Mouse (Mus musculus) ovary, postnatal 36 days (tissue): Measurements from ENCODE around the gene Gmpr2.

Experiments used
- DNase-seq: peaks from one replicate; pipeline ENCODE4 v3.0.0; 2022; ENCODE audit warnings: low spot score, mixed read lengths

Gmpr2 gene

DNA sequence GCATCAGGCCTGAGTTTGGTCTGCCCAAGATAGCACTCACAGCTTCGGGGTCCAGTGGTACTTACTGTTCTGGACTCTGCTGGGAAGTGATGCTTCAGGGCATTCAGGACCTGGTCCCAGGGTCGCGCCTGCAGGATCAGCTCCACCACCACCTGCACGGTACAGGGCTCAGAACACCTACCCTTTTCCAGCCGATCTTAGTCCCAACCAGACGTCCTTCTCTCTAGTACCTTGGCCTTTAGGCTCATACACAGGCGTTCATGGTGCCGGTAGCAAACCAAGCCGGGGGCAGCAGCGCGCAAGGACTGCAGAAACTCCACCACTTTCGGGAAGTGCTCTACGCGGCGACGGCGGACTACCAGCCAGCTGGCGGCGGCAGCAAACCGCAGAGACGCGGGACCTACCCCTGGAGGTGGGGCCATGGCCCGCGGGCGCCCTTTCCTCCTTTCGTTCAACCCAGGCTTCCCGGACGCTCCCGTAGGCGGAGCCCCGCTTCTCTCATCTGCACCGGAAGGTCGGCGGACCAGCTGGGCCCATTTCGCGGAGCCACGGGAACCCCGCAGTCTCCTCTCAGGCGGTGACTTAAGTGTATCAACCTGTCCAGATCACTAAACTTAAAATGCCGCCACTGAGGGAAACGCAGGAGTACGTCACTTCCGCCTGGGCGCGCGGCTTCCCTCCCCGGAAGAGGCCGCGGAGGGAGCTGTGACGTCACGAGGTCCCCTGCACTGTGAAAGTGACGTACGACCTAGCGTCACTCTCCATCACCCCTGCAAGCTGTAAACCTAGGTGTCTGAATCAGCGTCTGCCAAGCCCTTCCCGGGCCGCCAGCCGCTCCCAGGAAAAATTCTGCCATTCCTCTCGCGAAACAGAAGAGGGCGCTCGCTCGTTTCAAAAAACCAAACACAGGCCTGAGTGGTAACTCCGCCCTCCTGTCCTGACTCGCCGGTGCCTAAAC lies 9.7 kb downstream of the Gmpr2 start, which contains the start of gene Tinf2:
Tinf2 (minus strand) TSS at position 661 of the 958 bp plus-strand sequence.
- DNase-seq = peak; percentile 90

DNA sequence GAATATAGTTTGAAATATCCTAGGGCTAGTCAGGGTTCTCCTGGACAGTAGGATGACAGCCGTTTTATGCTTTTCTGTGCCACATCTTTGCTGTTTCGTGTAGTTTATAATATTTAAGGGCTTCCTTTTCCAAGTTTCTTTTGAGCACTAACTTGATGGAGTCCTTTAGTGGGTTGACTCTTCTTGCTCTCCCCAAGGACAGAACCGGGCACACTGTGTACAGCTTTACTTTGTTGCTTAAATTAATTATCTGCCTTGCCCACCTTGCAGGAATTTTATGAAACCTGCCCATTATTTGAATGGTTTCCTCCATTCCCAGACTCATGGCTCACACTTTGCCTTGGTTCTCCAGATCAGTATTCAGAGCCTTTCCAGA lies 10.4 kb downstream of the Gmpr2 start:
- DNase-seq = no peak

DNA sequence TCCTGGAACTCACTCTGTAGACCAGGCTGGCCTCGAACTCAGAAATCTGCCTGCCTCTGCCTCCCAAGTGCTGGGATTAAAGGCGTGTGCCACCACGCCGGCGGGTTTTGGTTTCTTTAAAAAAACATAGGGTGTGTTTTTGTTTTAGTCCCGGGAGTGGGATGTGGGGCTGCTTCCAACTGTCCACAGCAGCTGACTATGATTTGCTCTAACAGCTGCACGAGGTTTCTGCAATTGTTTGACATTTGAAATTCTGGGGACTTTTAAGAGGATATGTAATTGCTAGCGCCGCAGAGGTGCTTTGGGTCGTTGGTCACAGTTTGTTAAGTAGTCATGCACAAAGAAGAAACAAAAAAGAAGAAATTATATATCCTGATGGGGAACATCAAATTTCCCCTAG lies 17.7 kb downstream of the Gmpr2 start:
- no peak for DNase-seq

DNA sequence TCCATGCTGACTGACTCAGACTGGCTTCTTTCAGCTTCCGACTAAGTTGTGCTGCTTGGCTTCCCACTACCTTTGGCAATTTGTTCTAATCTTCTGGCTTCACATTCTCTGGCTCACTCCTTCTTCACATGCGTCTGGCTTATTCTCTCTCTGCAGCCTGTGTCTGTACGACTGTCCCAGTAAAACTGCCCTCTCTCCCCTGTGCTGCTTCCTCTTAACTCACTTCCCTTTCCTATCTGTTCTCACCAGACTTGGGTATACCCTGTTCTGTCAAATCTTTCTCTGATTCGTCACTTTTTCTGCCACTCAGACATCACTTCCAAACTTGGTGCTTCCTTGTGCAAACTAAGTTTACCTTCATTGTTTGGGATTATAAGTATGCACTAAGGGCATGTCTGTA lies 25.5 kb downstream of the Gmpr2 start:
- no peak for DNase-seq

DNA sequence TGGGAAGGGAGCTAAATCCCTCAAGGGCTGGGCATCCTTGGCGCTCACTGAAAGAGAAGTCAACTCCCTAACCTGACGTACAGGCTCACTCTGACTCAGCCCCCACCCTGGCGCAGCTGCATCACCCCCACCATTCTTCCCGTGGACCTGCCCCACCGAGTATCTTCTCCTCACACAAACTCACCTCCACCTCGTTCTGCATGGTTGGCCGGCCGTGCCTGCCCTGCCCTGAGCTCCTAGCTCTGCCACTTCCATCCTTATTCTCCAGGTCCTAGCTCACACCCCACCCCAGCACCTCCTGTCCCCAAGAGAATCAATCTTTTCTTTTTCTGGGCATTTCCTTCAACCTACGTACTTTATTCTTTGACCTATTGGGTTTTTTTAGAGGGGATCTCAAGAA lies 29.4 kb downstream of the Gmpr2 start:
- DNase-seq = no peak

DNA sequence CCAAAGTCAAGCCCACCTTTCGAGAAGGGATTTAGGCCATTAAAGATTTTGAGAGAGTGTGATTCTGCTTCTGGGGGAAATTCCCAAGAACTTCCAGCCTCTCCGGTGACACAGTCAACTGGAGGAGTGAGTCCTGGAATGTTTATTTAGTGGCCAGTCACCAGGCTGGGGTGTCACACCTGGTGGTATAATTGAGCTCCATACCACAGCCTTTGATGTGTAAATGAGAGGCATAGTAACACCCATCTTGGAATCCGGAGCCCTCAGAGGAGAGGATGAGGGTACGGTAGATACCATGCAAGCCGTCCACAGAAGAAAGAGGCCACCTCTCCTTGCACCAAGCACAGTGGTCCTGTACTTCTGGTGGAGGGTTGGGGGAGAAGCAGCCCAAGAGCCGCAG lies 31.0 kb downstream of the Gmpr2 start:
- DNase-seq = no peak

DNA sequence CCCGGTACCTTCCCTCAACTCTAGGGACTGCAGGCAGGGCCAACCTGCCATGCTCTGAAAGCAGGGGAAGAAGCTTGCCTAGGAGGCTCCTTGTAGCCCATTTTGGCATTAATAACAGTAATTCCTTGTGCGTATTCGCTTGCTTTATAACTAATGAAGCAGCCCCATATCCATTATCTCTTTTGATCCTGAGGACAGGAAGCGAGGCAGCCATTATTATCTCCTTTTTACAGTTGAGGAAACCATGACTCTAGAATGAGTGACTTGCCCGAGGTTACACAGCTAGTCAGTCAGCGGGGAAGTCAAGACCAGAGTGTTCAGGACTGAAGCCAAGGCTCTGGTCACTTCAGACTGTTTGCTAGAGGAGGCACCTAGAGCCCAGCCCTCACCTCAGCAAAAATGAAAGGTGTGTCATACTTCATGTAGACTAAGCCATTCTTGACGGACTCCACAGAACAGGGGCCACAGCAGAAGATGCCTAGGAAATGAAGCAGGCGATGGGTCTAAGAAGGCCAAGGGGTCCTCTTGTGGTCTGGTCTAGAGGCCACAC lies 34.4 kb downstream of the Gmpr2 start:
- no peak for DNase-seq

DNA sequence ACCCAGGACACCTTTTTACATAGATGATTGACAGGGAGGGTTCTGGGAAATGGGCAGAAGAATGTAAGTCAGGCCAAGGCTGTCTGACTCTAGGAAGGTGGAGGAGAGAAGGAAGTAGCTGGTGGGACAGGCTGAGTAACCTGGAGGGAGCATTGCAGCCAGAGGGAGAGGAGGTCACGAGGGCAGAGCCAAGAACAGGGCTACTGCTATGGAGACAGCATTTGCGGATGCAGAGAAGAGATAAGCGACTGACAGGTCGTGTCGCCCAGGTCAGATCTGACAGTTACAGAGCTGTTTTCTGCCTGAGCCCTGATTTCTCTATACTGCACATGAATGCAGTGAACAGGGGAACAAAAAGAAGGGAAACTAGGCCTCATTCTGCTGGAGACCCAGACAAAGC lies 35.7 kb downstream of the Gmpr2 start:
- DNase-seq = no peak

DNA sequence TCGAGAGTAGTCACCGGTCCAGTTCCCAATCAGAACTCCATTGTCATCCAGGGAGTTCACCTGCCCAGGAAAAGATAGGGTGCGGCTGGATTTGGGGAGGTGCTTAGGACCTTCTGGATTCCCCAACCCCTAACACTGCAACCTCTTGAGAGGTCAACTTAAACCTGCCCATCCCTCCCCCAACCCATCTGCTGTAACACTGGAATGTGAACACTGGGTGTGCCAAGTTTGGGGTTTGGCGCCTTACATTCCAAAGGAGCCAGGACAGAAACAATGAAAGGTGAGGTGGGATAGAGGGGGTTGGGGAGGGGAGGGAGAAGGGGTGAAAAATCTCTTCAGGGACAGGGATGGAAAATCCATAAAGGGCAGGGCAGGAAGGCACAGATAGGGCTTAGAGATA lies 37.8 kb downstream of the Gmpr2 start:
- DNase-seq = no peak

DNA sequence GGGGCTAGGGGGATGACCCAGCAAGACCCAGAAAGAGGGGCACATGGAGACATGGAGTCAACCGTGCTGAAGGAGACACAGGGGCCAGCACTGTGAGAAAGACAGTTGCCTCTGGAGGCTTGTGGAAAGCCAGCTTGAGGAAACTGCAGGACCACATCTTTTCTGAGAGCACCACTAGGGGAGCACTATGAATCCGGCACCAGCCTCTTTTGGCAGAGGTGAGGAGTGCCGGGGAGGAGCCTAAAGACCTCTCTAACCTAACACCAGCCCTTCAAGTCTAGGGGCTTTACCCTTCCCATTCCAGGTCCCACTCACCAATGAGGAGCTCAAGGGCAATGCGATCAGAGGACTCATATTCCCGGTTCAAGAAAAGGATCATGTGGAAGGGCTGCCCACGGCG lies 40.0 kb downstream of the Gmpr2 start:
- DNase-seq = no peak

DNA sequence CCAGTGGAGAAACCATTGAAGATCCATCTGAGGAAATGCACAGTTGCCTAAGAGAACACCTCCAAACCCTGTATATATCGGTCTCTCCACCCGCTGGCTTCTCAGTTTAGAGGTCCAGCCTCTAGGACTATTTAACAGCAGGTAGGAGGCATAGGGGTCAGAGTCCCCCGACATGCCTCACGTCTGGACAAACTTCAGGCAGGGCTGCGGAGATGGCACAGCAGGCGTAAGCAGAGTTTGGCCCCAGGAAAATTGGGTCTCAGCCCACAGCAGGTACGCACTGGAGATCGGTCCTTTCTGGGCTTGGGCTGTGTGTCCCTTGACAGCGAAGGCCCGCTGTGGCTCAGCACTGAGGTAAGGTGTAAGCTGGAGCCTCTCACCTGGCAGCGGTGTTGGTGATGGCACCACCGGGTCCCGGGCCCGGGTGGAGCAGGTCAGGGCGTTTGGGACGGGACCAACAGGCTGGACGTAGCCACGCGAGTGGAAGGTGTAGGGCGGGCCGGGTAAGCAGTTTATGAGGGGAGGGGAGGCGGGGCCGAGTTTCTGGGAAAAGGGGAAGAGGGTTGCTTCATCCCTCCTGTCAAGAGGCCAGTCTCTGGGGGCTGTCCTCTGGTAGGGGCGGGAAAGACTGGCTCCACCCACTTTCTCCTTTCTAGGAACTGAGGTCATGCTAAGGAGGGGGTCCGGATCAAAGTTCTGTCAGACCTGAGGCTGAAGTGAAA lies 41.4 kb downstream of the Gmpr2 start:
- peak; percentile 23 for DNase-seq

DNA sequence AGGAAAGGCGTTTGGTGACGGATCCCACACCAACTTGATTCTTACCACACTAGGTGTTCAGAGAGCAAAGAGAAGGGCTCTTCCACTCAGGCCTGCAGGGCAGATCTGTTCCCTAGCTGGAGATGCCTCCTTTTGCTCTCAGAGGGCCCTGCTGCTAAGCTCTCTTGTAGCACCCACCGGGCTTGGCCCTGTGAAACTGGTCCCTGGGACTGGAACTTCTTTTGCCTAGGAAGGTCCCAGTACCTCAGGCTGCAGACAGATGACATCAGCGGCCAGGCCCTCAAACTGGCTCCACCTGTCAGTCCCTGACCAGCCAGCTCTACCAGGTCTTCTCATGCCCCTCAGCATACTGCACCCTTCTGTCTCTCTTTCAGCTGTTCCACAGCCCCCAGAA lies 42.0 kb downstream of the Gmpr2 start, which contains the start of gene Tgm1:
Tgm1 (minus strand) TSS at position 198 of the 394 bp plus-strand sequence.
- DNase-seq = no peak

DNA sequence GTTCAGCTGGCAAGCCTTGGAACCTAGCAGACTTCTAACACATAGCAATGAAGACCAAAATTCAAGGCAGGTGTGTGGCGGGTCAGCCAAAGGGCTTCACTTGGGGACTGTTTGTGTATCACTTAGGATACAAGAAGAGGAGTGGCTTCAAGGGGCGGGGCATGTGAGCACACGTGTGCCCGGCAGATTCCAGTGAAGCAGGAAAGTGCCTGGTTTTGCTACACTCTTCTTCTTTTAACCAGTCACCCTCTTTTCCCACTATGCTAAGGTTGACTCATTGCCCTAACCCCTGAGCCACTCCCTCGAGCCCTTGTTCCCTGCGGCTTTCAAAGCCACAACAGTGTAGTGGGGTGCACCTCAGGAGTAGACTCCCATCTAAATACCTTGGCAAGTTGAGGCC lies 43.2 kb downstream of the Gmpr2 start:
- DNase-seq = no peak

DNA sequence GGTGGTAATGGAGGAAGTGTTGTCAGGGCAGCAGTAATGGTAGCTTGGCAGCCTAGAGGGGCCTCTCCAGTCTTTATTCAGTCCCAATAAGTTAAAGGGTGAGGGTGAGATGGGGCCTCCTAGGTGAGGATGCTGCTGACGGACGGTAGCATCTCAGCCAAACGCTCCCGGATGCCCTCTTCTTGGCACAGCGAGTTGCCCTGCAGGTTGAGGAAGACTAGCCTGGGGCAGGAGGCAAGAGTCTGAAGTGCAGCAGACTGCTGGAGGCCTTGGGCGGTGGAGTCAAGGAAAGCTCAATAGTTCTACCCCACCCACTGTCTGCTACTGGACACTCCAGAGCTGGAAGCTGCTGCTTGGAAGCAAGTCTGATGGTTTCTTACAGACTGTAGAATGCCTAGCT lies 44.5 kb downstream of the Gmpr2 start:
- no peak for DNase-seq

DNA sequence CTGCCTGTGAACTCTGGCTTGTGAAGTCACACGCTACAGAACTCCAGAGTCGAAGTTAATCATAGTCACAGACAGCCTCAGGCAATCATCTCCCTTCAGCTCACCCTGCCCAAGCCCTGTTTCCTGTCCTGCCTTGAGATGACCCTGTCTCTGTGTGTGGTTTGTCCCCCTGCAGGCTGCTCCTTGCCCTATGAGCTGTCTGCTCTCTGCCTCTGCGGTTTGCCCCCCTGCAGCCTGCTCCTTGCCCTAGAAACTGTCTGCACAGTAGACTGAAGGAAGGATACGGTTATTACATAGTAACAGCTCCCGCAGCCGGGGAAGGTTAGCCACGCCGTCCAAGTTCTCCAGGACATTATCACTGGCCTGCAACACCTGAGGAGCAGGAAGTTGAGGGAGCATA lies 45.1 kb downstream of the Gmpr2 start:
- DNase-seq = no peak

DNA sequence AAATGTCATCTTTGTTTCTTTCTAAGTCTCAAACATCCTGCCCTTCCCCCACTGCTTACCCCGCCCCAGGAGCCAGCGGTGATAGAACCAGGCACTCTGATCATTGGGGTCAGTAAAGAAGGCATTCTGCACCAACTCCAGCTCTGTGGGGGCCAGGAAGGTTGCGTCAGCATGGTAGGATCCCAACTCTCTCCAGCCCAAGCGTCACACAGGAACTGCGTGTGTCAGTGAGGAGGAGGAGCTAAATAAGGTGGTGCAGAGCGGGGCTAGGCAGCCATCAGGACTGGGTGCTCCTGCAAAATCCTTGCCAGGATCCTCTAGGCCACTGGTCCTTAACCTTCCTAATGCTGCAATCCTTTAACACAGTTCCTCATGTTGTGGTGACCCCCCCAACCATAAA lies 48.0 kb downstream of the Gmpr2 start:
- no peak for DNase-seq

DNA sequence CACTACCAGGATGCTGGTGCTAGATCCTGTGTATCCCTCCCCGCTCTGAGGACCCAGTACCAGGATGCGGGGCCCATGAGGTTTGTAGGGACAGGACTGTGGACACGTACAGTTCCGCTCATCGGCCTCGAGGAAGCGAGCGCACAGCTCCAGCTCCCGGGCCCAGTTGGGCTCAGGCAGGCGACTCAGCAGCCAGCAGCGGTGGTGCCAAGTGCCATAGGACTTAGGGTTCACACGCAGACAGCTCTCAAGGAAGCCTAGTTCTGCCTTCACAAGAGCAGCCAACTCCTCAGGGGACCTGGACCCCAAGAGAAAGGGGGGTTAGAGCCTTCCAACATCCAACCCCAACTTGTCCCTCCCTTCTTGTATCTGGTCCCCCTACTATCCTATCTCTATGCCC lies 48.9 kb downstream of the Gmpr2 start:
- no peak for DNase-seq

DNA sequence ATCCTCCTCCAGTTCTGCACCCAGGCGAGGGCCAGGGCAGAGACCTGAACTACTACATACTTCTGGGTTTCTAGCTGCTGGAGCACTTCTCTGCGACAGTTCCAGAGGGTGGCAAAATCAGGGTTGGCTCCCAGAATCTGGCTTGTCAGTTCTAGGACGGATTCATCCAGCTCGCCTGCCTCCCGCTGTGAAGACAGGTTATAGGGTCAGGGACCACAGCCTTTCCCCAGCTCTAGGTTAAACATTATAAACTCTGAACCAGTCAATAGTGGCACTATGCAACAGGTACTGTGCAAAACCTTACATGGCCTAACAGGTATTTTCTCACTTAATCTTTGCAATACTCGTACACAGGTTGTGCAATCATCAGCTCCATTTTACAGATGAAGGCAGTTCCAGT lies 49.3 kb downstream of the Gmpr2 start:
- DNase-seq = no peak

DNA sequence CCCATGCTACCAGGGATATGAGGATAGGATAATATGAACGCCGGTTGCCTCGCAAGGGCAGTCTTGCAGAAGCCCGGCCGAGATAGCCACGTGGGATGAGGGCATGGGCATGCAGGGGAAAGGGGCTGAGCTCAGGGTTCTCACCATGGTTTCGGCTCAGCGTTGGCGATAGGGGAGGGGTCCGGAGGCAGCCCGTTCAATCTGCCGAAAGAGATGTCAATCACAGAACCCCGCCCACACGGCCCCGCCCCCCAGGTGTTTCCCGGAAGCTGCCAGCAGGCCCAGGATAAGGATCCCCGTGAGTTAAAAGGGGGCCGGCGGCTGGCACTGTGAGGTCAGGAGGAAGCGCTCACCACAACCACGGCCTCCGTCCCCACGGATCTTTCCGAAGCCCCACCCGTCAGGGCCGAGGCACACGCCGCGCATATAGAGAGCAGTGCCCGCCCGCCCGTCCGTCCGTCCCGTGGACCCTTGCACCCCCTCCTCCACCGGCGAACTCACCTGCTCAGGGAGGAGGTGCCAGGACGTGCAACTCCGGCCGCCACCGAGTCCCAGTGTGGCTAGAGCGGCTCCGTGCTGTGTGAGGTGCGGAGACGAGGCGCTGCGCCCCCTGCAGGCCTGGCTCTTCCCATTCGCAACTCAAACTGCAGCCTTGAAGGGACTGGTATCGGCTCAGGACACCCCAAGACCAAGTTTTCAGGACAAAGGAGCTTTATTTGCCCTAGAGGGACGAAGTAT lies 50.1 kb downstream of the Gmpr2 start, which contains the start of gene Rabggta:
Rabggta (minus strand) TSS at position 564 of the 738 bp plus-strand sequence.
- peak; percentile 93 for DNase-seq

DNA sequence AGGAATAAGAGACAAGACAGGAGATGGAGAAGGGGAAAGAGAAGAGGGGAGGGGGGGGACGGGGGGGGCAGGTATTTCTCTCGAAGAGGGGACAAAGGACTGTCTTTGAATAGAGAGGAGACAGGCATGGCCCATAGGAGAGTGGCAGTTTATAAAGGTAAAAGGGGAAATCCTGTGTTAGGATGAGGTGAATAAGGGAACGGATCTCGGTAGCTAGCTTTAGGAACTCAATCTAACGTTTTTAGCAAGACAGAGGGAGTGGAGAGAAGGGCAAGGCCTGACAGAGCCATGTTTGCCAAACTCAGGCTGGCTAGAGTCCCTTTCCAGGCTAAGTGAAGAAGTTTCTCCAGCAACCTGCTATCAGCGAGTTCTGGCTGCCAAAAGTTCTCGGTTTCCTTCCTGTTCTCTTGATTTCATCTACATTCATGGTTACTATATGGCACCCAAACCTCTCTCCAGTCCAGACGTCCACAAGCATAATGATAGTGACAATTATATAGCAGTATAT lies 50.8 kb downstream of the Gmpr2 start:
- DNase-seq = no peak

DNA sequence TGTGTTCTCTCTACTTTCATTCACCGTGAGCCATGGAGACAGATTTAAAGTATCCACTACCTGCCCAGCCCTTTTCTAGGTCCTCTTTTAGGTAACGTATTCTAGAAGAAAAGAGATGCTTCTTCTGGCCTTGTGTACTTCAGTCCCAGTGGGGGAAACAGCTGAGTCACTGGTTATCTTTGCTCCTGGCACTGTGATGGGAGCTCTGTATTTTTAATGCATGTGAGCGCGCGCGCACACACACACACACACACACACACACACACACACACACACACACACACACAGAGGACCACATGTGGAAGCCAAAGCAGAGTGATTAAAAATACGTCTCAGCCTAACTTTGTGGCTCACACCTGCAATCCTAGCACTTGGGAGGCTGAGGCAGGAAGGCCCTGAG lies 51.7 kb downstream of the Gmpr2 start:
- no peak for DNase-seq

DNA sequence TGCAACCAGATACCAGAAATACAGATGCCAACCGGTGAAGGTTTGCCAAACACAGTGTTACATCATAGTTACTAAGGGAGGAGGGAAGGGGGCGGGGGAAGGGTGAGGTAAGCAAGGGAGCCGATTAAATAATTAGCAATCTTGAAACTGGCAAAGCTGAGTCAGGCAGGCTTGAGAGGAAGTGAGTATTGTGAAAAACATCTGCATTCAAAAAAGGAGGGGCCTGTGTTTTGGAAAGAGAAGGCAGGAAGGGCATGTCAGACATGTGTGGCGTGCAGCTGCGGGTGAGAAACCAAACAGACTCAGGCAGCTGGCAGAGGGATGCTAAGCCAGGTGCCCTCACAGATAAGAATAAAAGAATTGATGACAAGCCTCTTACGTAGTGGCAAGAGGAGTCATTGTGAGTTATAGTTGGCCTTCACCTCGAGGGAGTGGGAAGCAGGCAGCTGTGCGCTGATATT lies 52.7 kb downstream of the Gmpr2 start:
- no peak for DNase-seq
